Mouse (Mus musculus) gonadal fat pad, adult 2 months (tissue): Measurements from ENCODE around the gene Btbd35f19. TPM values are rescaled to one million over a fixed set of nuclear protein-coding genes. Genes with fewer than 3 reads are reported as not detected.
"Not testable (repeated sequence)": the region's sequence is repeated elsewhere in the genome, so short reads cannot be mapped to it uniquely, and the experiment has no call there.

Experiments used
- DNase-seq: peaks from one replicate; pipeline ENCODE4 v3.0.0-alpha.2; 2012; ENCODE audit warnings: low read depth
- polyA plus RNA-seq: library from polyadenylated mRNA; depleted of rRNA; stranded (reverse); fragments of >200 nt; gene quantifications from 2 replicates; pipeline ENCODE4 v1.2.3, GENCODE M21; 2012; rRNA removed

Btbd35f19 gene
- polyA plus RNA-seq, result not detected in 2 replicates

DNA sequence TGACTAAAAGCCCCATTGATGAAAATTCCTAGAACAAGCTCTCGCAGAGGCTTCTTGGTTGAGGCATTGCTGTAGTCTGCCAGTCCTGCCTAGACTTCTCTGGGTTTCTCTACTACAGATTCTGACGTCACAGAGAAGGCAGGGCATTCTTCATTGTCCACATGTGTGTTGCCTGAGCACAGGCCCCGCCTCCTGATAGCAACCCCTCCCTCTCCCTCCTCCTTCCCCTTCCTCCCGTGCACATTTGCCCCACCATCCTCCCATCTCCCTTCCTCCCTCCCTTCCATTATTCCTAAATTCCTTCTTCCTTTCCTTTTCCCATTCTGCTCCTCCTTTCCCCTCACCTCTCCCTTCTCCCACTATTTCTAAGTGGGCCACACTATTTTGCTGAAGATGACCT is at the start of gene Btbd35f19:
Btbd35f19 (minus strand) TSS at position 101 of the 400 bp plus-strand sequence.
- not testable (repeated sequence) for DNase-seq

DNA sequence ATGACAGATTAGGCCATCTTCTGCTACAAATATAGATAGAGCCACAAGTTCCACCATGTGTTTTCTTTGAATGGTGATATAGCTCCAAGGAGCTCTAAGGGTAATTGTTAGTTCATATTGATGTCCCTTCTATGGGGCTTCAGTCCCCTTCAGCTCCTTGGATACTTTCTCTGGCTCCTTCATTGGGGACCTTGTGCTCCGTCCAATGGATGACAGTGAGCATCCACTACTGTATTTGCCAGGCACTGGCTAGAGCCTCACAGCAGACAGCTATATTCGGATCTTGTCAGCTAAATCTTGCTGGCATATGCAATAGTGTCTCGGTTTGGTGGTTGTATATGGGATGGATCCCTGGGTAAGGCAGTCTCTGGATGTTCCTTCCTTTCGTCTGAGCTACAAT is 41.8 kb downstream of the Btbd35f19 start:
- DNase-seq, result not testable (repeated sequence)

DNA sequence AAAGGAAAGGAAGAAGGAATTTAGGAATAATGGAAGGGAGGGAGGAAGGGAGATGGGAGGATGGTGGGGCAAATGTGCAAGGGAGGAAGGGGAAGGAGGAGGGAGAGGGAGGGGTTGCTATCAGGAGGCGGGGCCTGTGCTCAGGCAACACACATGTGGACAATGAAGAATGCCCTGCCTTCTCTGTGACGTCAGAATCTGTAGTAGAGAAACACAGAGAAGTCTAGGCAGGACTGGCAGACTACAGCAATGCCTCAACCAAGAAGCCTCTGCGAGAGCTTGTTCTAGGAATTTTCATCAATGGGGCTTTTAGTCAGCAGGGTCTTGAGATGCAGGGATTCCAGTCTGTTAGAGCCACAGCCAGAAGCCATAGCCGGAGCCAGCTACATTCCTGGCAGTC is 47.6 kb downstream of the Btbd35f19 start, which contains the start of gene Btbd35f26:
Btbd35f26 (plus strand) TSS at position 301 of the 400 bp plus-strand sequence.
- not testable (repeated sequence) for DNase-seq

Other genes starting within 250 kb of the Btbd35f19 start
- gene Spin2f, start 130.0 kb downstream of the Btbd35f19 start, polyA plus RNA-seq, result not detected in 2 replicates
- not detected in 2 replicates for gene Btbd35f26, start 47.5 kb downstream of the Btbd35f19 start, polyA plus RNA-seq
- not detected in 2 replicates for gene Gm21883, start 190.4 kb upstream of the Btbd35f19 start, polyA plus RNA-seq
- not detected in 2 replicates for gene Spin2e, start 235.0 kb upstream of the Btbd35f19 start, polyA plus RNA-seq